Mouse (Mus musculus): Measurements from ENCODE around the gene Tmem175.

GRCm38 (mm10) chr5:108581361-108581891 lies 48.1 kb upstream of the Tmem175 start:
- no peak for TF ChIP-seq CTCF (IDR thresholded peaks at IDR 0.05; ENCODE audit: low read depth, low read length)
- TF ChIP-seq POLR2A (IDR thresholded peaks at IDR 0.05; ENCODE audit: extremely low read depth, insufficient read depth, low read length) = no peak

All from liver, adult 2 months (tissue).